Mouse (Mus musculus): ENCODE data around the gene 1700037H04Rik.

- TF ChIP-seq POLR2AphosphoS2 (IDR thresholded peaks at IDR 0.05; ENCODE audit: insufficient read length, low read depth) (no peak), POLR2A (IDR thresholded peaks at IDR 0.05; ENCODE audit: insufficient read length, low read depth) (no peak), TCF12 (IDR thresholded peaks at IDR 0.05; ENCODE audit: insufficient read depth, poor library complexity, severe bottlenecking) (no peak), MAX (IDR thresholded peaks at IDR 0.05; ENCODE audit: low read depth) (no peak)
These were observed 46.9 kb upstream of the 1700037H04Rik start, which contains the start of gene Ap5s1 for GRCm38 (mm10) chr2:131206778-131207177.

Data from myocyte (in vitro differentiated cells).